Mouse (Mus musculus) gastrocnemius, adult 2 months (tissue): ENCODE measurements at regions not wholly inside any gene's neighbourhood (a gene's known extent, or its start where the extent isn't known, plus 50 kb on each side); places are given as distances from the start of the nearest gene placed in this dataset.

Experiments used
- DNase-seq: peaks from one replicate; pipeline ENCODE4 v3.0.0; 2022
- H3K27ac ChIP-seq: fragments of 200-600 bp; 2 replicates; pipeline ENCODE4 v1.8.1; 2022; ENCODE audit warnings: mild to moderate bottlenecking
- H3K4me3 ChIP-seq: fragments of 200-600 bp; 2 replicates; pipeline ENCODE4 v1.8.1; 2022; ENCODE audit warnings: mild to moderate bottlenecking, moderate library complexity
- CTCF ChIP-seq: fragments of 200-600 bp; IDR thresholded peaks from 2 replicates; pipeline ENCODE4 v1.8.1; 2022; ENCODE audit warnings: antibody characterized with exemption, mild to moderate bottlenecking, moderate library complexity
- intact Hi-C: fragments of 180-260 bp; cut with DNase I; formaldehyde crosslinking; loops from one replicate; pipeline ENCODE4 v1.15.1; 2025

GRCm38 (mm10) chr13:48316747-48317146 lies 55.7 kb downstream of the Id4 start:
- intact Hi-C loops = no loop called here
- no peak for TF ChIP-seq CTCF
- H3K27ac ChIP-seq = no peak overlapping the region
- DNase-seq = no peak
- no peak overlapping the region for H3K4me3 ChIP-seq

GRCm38 (mm10) chr13:48317457-48317856 lies 56.4 kb downstream of the Id4 start:
- no peak overlapping the region for H3K27ac ChIP-seq
- no peak for DNase-seq
- no peak overlapping the region for H3K4me3 ChIP-seq
- intact Hi-C loops = no loop called here
- no peak for TF ChIP-seq CTCF

GRCm38 (mm10) chr13:48319001-48319400 lies 58.0 kb downstream of the Id4 start:
- TF ChIP-seq CTCF = no peak
- no peak for DNase-seq
- H3K4me3 ChIP-seq = no peak overlapping the region
- H3K27ac ChIP-seq = no peak overlapping the region
- intact Hi-C loops = no loop called here

GRCm38 (mm10) chr13:48324290-48324718 lies 63.3 kb downstream of the Id4 start:
- no peak for DNase-seq
- Histone ChIP-seq H3K4me3 (0 out of 2 replicates have a peak overlapping the region, but pooled peaks have one; percentile 3), H3K27ac (no peak overlapping the region)
- no peak for TF ChIP-seq CTCF
- intact Hi-C loops = no loop called here

- no peak for DNase-seq
- no peak overlapping the region for H3K27ac ChIP-seq
- TF ChIP-seq CTCF = no peak
- H3K4me3 ChIP-seq = no peak overlapping the region
- intact Hi-C loops = no loop called here
Measured at GRCm38 (mm10) chr13:48330619-48331018, 69.6 kb downstream of the Id4 start.

- Histone ChIP-seq H3K4me3 (no peak overlapping the region), H3K27ac (no peak overlapping the region)
- intact Hi-C loops = no loop called here
- no peak for TF ChIP-seq CTCF
- no peak for DNase-seq
Measured at GRCm38 (mm10) chr13:48336135-48336534, 75.1 kb downstream of the Id4 start.

- TF ChIP-seq CTCF = no peak
- no peak for DNase-seq
- intact Hi-C loops = no loop called here
- Histone ChIP-seq H3K27ac (no peak overlapping the region), H3K4me3 (no peak overlapping the region)
Measured at GRCm38 (mm10) chr13:48336602-48337001, 75.6 kb downstream of the Id4 start.

- no peak for DNase-seq
- TF ChIP-seq CTCF = no peak
- intact Hi-C loops = no loop called here
- no peak overlapping the region for H3K4me3 ChIP-seq
- no peak overlapping the region for H3K27ac ChIP-seq
Measured at GRCm38 (mm10) chr13:48338561-48338960, 77.5 kb downstream of the Id4 start.

- TF ChIP-seq CTCF = no peak
- intact Hi-C loops = no loop called here
- no peak for DNase-seq
- H3K27ac ChIP-seq = no peak overlapping the region
- H3K4me3 ChIP-seq = no peak overlapping the region
Measured at GRCm38 (mm10) chr13:48350124-48350523, 89.1 kb downstream of the Id4 start.

GRCm38 (mm10) chr13:48350955-48351354 lies 89.9 kb downstream of the Id4 start:
- DNase-seq = no peak
- intact Hi-C loops = no loop called here
- Histone ChIP-seq H3K4me3 (no peak overlapping the region), H3K27ac (no peak overlapping the region)
- no peak for TF ChIP-seq CTCF

GRCm38 (mm10) chr13:48357118-48357517 lies 96.1 kb downstream of the Id4 start:
- TF ChIP-seq CTCF = no peak

GRCm38 (mm10) chr13:48357640-48358039 lies 96.6 kb downstream of the Id4 start:
- TF ChIP-seq CTCF = no peak
- no peak overlapping the region for H3K27ac ChIP-seq
- intact Hi-C loops = no loop called here
- H3K4me3 ChIP-seq = no peak overlapping the region
- DNase-seq = peak; percentile 59

More at GRCm38 (mm10) chr13:48357118-48357517, 96.1 kb downstream of the Id4 start:
- no peak overlapping the region for H3K4me3 ChIP-seq
- DNase-seq = no peak
- intact Hi-C loops = no loop called here
- no peak overlapping the region for H3K27ac ChIP-seq

- H3K4me3 ChIP-seq = no peak overlapping the region
- DNase-seq = no peak
- no peak overlapping the region for H3K27ac ChIP-seq
- no peak for TF ChIP-seq CTCF
- intact Hi-C loops = no loop called here
Measured at GRCm38 (mm10) chr13:48371060-48371459, 110.0 kb downstream of the Id4 start.

- TF ChIP-seq CTCF = no peak
- H3K4me3 ChIP-seq = no peak overlapping the region
- no peak overlapping the region for H3K27ac ChIP-seq
- DNase-seq = no peak
- intact Hi-C loops = no loop called here
Measured at GRCm38 (mm10) chr13:48376405-48376804, 115.4 kb downstream of the Id4 start.
